Mouse (Mus musculus) intestine, embryonic 14.5 days (tissue): ENCODE results near the gene Tsc22d3. TPM values are rescaled to one million over a fixed set of nuclear protein-coding genes. Genes with fewer than 3 reads are reported as not detected.

Experiments used
- ATAC-seq: fragments of 200-750 bp; cut with Nextera tagmentation; replicated peaks from 2 replicates; pipeline ENCODE4 v1.8.0; 2017; ENCODE audit warnings: low read depth, moderate number of reproducible peaks, moderate TSS enrichment, moderate library complexity; ENCODE audit not compliant: low FRiP score, low TSS enrichment
- DNase-seq: peaks from one replicate; pipeline ENCODE4 v3.0.0-alpha.2; 2018; ENCODE audit warnings: low spot score
- H3K27ac ChIP-seq: fragments of 300-500 bp; sonication (generic); 2 replicates; pipeline ENCODE4 v1.5.1; 2014; ENCODE audit warnings: low read depth, mild to moderate bottlenecking, control low read depth
- H3K27me3 ChIP-seq: fragments of 300-500 bp; sonication (generic); replicated peaks from 2 replicates; pipeline ENCODE4 v1.6.1; 2014; ENCODE audit warnings: low read length, control low read depth; ENCODE audit not compliant: control insufficient read depth, insufficient read depth
- H3K36me3 ChIP-seq: fragments of 300-500 bp; sonication (generic); 2 replicates; pipeline ENCODE4 v1.6.1; 2014; ENCODE audit warnings: low read length, control low read depth; ENCODE audit not compliant: control insufficient read depth, insufficient read depth
- H3K4me1 ChIP-seq: fragments of 300-500 bp; sonication (generic); replicated peaks from 2 replicates; pipeline ENCODE4 v1.6.1; 2014; ENCODE audit warnings: low read length, control low read depth, mixed read lengths; ENCODE audit not compliant: control insufficient read depth, insufficient read depth
- H3K4me2 ChIP-seq: fragments of 300-500 bp; sonication (generic); 2 replicates; pipeline ENCODE4 v1.6.1; 2014; ENCODE audit warnings: low read length
- H3K4me3 ChIP-seq: fragments of 300-500 bp; sonication (generic); 2 replicates; pipeline ENCODE4 v1.5.1; 2014; ENCODE audit warnings: low read depth, low read length, control low read depth, mixed read lengths
- H3K9ac ChIP-seq: fragments of 300-500 bp; sonication (generic); 2 replicates; pipeline ENCODE4 v1.6.1; 2014; ENCODE audit warnings: mild to moderate bottlenecking, low read length
- H3K9me3 ChIP-seq: fragments of 300-500 bp; sonication (generic); 2 replicates; pipeline ENCODE4 v1.6.1; 2016; ENCODE audit warnings: low read length, control low read depth; ENCODE audit not compliant: control insufficient read depth
- WGBS: fragments of 180-500 bp; shearing (Covaris S2); extraction: QIAGEN DNeasy Blood & Tissue Kit; methylation state at CpG from one replicate; pipeline ENCODE4 v1.1.7; 2014; 5-methylcytosine and 5-hydroxymethylcytosine counted together
- polyA plus RNA-seq: library from polyadenylated mRNA; unstranded; fragments of >200 nt; fragmentation: Nextera tagmentation; extraction: Ambion mirVana; gene quantifications from 2 replicates; pipeline ENCODE4 v1.2.1, GENCODE M21; 2014

Tsc22d3 gene
- 59.0 and 67.1 TPM in 2 replicates for polyA plus RNA-seq

DNA sequence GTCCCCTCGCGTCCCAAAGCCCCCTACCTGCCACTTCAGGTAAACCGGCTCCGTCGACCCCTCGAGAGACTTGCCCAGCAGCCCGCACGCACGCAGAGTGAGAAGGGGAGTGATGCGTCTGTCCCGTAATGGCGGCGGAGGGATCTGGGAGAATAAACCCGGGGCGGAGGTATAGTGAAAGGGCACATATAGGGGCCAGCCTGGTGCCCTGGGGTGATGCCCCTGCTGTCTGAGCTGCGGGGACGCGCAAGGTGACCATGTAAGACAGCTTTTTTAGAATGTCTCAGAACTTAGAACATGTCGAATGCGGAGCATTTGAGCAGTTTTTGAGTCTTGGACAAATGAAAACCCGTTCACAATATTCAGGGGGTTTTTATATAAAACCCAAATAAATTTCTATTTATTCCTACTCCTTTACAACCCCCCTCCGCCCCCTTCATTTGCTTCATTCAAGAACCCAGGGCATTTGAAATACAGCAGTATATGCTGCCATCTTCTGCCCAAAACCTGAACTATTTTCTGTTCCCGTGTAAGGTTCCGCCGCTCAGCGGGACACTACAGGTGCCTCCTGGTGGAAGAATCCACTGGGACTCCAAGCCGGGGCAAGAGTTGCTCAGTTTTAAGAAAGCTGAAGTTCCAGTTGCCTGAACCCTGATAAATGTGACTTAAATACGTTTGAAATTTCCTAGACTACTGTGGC is at the start of gene Tsc22d3:
Tsc22d3 (minus strand) TSS at position 250 of the 700 bp plus-strand sequence.
- 0 out of 2 replicates have a peak, but pooled peaks cover 2% of the 10 kb centered on the region for H3K9me3 ChIP-seq
- no peaks in the 10 kb centered on the region for H3K36me3 ChIP-seq
- peak within 1 kb of the TSS; percentile 63 for H3K4me2 ChIP-seq
- peaks cover 45% of the 10 kb centered on the region for H3K27me3 ChIP-seq
- ATAC-seq (0 out of 2 replicates have a peak, but pooled peaks have one; percentile 65), DNase-seq (peak; percentile 60)
- no peaks in the 10 kb centered on the region for H3K4me1 ChIP-seq
- H3K9ac ChIP-seq = no peak within 1 kb of the TSS
- H3K4me3 ChIP-seq = peak within 1 kb of the TSS; percentile 40
- no peak within 1 kb of the TSS for H3K27ac ChIP-seq
- WGBS = 19% methylated on average over 28 of the region's 28 CpGs

DNA sequence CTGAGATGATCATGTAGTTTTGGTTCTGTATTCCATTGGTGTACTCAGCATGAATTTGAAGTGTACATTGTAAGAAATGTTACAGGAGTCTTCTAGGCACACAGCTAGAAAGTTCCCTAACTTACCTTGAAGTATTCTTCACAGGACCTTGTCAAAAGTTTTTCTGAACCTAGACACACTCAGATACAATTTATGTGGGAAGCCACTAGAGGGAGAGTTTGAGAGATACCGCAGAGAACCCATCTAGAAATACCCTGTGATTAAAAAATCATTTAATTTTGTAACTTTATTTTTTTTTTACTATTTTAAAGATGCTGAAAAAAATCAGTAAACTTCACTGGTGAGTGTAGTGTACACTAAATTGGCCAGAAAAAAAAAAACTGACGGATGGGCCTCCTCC is 39.1 kb upstream of the Tsc22d3 start:
- ATAC-seq (no peak), DNase-seq (no peak)
- Histone ChIP-seq H3K9me3 (no peaks in the 10 kb centered on the region), H3K27me3 (no peaks in the 10 kb centered on the region), H3K4me3 (no peak overlapping the region), H3K4me1 (no peaks in the 10 kb centered on the region), H3K27ac (no peak overlapping the region), H3K9ac (no peak overlapping the region), H3K36me3 (no peaks in the 10 kb centered on the region), H3K4me2 (no peak overlapping the region)
- 68% methylated on average over 2 of the region's 2 CpGs for WGBS

DNA sequence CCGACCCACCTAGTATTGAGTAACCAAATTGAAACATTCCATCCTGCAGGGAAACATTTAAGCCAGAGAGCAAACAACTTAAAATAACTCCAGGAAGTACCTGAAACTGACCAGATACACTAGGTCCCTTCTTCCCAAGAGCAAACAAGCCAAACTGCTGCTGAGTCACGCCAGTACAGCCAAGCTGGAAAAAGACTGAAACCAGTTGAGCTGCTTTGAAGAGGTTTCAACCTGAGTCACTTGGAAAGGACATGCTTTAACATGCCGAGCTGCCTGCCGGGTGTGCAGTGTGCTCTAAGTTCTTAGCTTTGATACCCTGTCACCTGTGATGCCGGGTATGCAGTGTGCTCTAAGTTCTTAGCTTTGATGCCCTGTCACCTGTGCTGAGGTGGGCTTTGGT is 37.6 kb upstream of the Tsc22d3 start:
- Histone ChIP-seq H3K4me3 (no peak overlapping the region), H3K4me2 (no peak overlapping the region), H3K36me3 (no peaks in the 10 kb centered on the region), H3K27ac (no peak overlapping the region), H3K9ac (no peak overlapping the region), H3K4me1 (no peaks in the 10 kb centered on the region), H3K27me3 (no peaks in the 10 kb centered on the region), H3K9me3 (no peaks in the 10 kb centered on the region)
- WGBS = 72% methylated on average over 5 of the region's 5 CpGs
- no peak for ATAC-seq
- DNase-seq = no peak

DNA sequence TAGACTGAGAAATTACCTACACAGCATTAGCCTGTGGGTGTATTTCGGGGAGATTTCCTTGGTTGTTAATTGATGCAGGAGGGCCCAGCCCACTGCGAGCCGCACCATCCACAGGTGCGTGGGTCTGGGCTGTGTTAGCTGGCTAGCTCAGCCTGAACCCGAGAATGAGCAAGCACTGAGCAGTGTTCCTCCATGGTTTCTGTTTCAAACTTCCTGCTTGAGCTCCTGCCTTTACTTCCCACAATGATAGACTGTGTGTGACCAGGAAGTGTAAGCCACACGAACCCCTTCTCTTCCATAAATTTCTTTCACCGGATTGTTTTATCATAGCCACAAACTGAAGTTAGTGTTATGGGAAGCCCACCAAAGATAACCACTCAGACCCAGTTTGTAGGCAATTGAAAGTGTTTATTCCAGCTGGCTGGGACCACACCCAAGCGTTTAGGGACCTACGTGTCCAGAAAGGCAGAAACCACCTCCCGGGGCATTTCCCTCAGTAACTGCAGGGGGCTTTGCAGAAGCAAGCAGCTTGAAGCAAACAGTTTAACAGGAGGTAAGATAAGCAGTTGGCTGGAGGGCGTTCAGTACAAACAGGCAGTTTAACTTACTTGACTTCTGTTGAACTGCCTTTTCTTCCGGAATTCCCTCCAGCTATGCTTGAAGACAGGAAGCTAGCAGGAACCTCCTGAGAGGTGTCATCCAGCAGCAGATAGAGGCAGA is 24.6 kb upstream of the Tsc22d3 start:
- no peak for ATAC-seq
- Histone ChIP-seq H3K4me1 (no peaks in the 10 kb centered on the region), H3K36me3 (no peaks in the 10 kb centered on the region), H3K27me3 (0 out of 2 replicates have a peak, but pooled peaks cover 4% of the 10 kb centered on the region), H3K4me2 (no peak overlapping the region), H3K9me3 (no peaks in the 10 kb centered on the region), H3K27ac (no peak overlapping the region), H3K4me3 (no peak overlapping the region), H3K9ac (no peak overlapping the region)
- WGBS = 52% methylated on average over 12 of the region's 12 CpGs
- DNase-seq = no peak

DNA sequence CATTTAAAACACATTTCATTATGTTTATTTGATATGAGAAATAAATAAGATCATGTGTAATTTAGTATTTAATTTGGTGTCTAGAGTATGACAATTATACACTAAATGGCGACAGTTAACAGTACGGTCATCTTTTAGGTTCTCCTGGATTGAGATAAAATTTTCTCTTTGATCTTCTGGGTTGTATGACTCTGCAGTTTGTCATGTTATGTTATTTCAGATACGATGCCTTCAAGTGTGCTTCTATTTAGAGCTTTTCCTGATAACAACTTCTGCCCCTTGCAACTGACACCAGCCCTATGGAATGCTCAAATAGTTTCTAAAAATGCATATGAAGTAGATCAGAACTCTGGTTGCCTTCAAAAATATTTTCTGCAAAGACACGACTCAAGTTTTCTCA is 9.5 kb upstream of the Tsc22d3 start:
- ATAC-seq (no peak), DNase-seq (no peak)
- WGBS = 81% methylated on average over 4 of the region's 4 CpGs
- no peaks in the 10 kb centered on the region for H3K9me3 ChIP-seq
- no peaks in the 10 kb centered on the region for H3K36me3 ChIP-seq
- H3K27me3 ChIP-seq = 0 out of 2 replicates have a peak, but pooled peaks cover 21% of the 10 kb centered on the region
- no peak overlapping the region for H3K27ac ChIP-seq
- no peak overlapping the region for H3K4me3 ChIP-seq
- no peak overlapping the region for H3K9ac ChIP-seq
- no peaks in the 10 kb centered on the region for H3K4me1 ChIP-seq
- H3K4me2 ChIP-seq = no peak overlapping the region

DNA sequence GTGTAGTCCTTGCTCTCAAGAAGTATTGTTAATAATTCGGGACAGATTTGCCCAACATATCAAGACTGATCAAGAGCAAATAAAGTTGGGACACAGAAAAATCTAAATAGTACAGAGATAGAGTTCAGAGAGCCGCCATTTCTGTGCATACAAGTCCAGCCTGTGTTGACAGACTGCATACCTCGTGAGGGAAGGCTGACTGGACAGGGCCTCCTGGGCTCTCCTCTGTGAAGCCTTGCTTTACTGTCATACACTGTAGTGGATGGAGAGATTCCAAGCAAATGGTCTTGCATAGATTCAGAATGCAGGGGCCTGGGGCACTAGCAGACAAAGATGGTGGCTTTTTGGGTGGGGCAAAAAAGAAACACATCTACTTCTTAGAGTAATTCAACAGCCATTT is 1.4 kb upstream of the Tsc22d3 start:
- Histone ChIP-seq H3K9me3 (0 out of 2 replicates have a peak, but pooled peaks cover 2% of the 10 kb centered on the region), H3K27me3 (peaks cover 38% of the 10 kb centered on the region), H3K4me2 (no peak overlapping the region), H3K27ac (no peak overlapping the region), H3K4me1 (no peaks in the 10 kb centered on the region), H3K9ac (no peak overlapping the region), H3K36me3 (no peaks in the 10 kb centered on the region), H3K4me3 (no peak overlapping the region)
- ATAC-seq (no peak), DNase-seq (no peak)
- WGBS = 45% methylated on average over 3 of the region's 3 CpGs

DNA sequence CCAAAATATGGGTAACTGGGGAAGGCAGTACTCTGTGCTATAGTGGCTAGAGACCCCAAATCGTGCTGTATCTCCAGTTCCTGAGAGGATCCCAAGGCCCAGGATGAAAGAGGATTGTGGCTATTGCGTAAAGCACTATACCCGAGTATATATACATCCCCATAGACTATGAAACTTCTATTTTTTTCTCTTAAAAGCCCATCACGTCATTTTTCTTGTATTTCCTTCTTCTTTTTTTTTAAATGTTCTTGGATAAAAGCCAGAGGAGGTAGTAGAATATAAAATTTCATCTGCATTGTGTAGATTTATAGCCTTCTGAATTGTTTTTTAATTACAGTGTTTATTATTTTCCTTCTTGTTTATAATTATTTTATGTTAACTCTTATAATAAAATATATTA is 852 bp upstream of the Tsc22d3 start:
- Histone ChIP-seq H3K9me3 (0 out of 2 replicates have a peak, but pooled peaks cover 2% of the 10 kb centered on the region), H3K27me3 (peaks cover 40% of the 10 kb centered on the region), H3K4me1 (no peaks in the 10 kb centered on the region), H3K4me3 (no peak overlapping the region), H3K9ac (no peak overlapping the region), H3K36me3 (no peaks in the 10 kb centered on the region), H3K4me2 (no peak overlapping the region), H3K27ac (no peak overlapping the region)
- DNase-seq = no peak
- no peak for ATAC-seq
- 56% methylated on average over 4 of the region's 4 CpGs for WGBS

DNA sequence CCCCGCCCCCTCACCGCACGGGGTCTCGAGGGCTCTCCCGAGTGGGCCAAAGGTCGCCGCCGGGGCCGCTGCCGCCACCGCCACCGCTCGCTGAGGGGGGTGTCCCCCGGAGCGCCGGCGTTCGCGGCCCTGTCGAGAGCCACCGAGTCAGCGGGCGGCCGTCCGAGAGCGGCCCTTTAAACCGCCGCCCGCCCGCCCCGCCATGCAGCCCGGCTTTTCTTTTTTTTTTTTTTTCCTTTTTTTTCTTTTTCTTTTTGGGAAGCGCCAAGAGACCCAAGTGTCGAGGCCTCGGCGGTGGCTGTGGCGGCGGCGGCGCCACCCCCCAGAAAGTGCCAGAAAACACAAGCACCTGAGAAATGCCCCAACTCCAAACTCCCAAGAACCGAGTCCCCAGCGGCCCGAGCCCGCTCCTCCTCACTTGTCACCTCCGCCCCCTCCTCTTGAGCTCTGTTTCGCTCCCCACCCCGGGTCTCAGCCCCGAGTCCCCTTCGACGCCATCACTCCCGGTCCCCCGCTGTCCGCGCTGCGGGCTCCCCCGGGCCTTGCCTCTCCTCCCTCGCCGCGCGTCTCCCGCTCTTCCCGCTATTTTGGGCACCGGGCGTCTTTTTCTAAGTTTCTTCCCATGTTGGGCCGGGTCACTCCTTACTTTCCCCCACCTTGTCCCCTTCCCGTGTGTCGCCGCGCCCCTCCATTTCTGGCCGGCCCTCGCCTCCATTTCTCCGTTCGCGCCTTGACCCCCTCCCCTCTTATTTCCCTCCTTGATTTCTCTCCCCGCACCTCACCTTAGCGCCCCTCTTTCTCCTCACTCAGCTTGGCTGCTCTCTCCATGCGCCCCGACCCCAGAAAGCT is 674 bp downstream of the Tsc22d3 start:
- DNase-seq = peak; percentile 52
- Histone ChIP-seq H3K9ac (no peak overlapping the region), H3K4me1 (no peaks in the 10 kb centered on the region), H3K36me3 (no peaks in the 10 kb centered on the region), H3K4me2 (peak overlapping the region; percentile 63), H3K9me3 (0 out of 2 replicates have a peak, but pooled peaks cover 2% of the 10 kb centered on the region), H3K27ac (no peak overlapping the region), H3K27me3 (peaks cover 45% of the 10 kb centered on the region), H3K4me3 (peak overlapping the region; percentile 40)
- ATAC-seq = 0 out of 2 replicates have a peak, but pooled peaks have one; percentile 20
- 17% methylated on average over 55 of the region's 78 CpGs for WGBS
